Mouse (Mus musculus): Measurements from ENCODE around the gene Galnt15. TPM values are rescaled to one million over a fixed set of nuclear protein-coding genes. Genes with fewer than 3 reads are reported as not detected.

Galnt15 gene
- polyA plus RNA-seq (2021; fragmentation: Nextera tagmentation), result 0.14 and 0.15 TPM in 2 replicates
- long read RNA-seq, experiment 1, result 0 reads
- long read RNA-seq, experiment 2, full-length matches to known transcripts, result 3 of 6 reads
- long read RNA-seq, experiment 2, partial matches to known transcripts, result 1 of 6 reads
- long read RNA-seq, experiment 2, other reads (novel, unspliced or antisense), result 2 of 6 reads

GRCm38 (mm10) chr14:32028681-32029091, at the start of gene Galnt15:
TSS of gene Galnt15 (plus strand) at chr14:32028989.

GRCm38 (mm10) chr14:32084761-32085485, 56.1 kb downstream of the Galnt15 start, which contains the start of gene Oxnad1:
TSS of gene Oxnad1 (plus strand) at chr14:32085374.

GRCm38 (mm10) chr14:32085486-32086201, 56.9 kb downstream of the Galnt15 start, which contains the start of gene Dph3:
TSS of gene Dph3 (minus strand) at chr14:32085729.

Other genes with a start within 250 kb of the Galnt15 start
- 2.3 and 3.0 TPM in 2 replicates for gene Ankrd28, start 198.3 kb upstream of the Galnt15 start, polyA plus RNA-seq (2021; fragmentation: Nextera tagmentation)
- gene Oxnad1, start 56.4 kb downstream of the Galnt15 start, polyA plus RNA-seq (2021; fragmentation: Nextera tagmentation), result 5.0 and 5.2 TPM in 2 replicates
- 65.3 and 66.1 TPM in 2 replicates for gene Dph3, start 56.7 kb downstream of the Galnt15 start, polyA plus RNA-seq (2021; fragmentation: Nextera tagmentation)
- not detected in 2 replicates for gene Msmb, start 113.0 kb downstream of the Galnt15 start, polyA plus RNA-seq (2021; fragmentation: Nextera tagmentation)
- gene Ncoa4, start 130.9 kb downstream of the Galnt15 start, polyA plus RNA-seq (2021; fragmentation: Nextera tagmentation), result 54.2 and 60.7 TPM in 2 replicates
- 191 and 210 TPM in 2 replicates for gene Timm23, start 172.9 kb downstream of the Galnt15 start, polyA plus RNA-seq (2021; fragmentation: Nextera tagmentation)
- 11.8 and 14.0 TPM in 2 replicates for gene Parg, start 173.0 kb downstream of the Galnt15 start, polyA plus RNA-seq (2021; fragmentation: Nextera tagmentation)

Measured in layer of hippocampus, adult 6 months (tissue).